In the genomic region with DNA sequence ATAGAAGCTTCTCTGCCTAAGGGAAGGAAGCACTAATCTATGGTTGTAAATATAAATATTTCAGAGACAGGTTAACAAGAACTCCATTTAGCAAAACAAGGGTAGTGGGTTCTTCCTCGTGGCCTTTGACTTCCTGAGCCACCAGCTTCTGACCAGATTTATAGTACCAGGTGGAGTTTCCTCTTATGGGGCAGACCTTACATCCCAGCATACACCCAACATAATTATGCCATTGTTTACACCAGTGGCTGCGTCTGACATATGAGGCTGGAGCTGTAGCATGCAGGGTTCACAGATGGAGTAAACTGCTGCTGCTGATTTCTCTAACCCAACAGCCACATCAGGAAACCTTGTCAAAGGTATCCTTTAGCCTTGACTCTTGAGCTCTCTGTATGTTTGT, we compare ENCODE assay signal across 25 mouse cellular contexts.
A peak's percentile ranks its signal among the peaks of the same experiment; 100 is the strongest.
DNase-seq lines count a peak whose midpoint lies in the region; ATAC-seq and TF ChIP-seq lines count a peak whose summit lies in the region.
"Had no signal": no experiment of that assay in that cellular context is flagged by ENCODE, and none has a peak within 500 bp of the region (broad histone marks: within the 10 kb centered on the region; RNA-seq: fewer than 3 reads in every experiment).

No protein-coding gene starts in this region.

- WGBS in heart, embryonic 10.5 days: 69% methylated on average over 2 of the region's 2 CpGs
- 27% methylated on average over 2 of the region's 2 CpGs for WGBS in kidney, embryonic 15.5 days
- 41% methylated on average over 2 of the region's 2 CpGs for WGBS in kidney, embryonic 14.5 days
- WGBS in kidney, postnatal 0 days: 39% methylated on average over 2 of the region's 2 CpGs
- WGBS in lung, postnatal 0 days: 30% methylated on average over 2 of the region's 2 CpGs

- TF ChIP-seq CTCF in kidney, postnatal 0 days (IDR thresholded peaks at IDR 0.05; ENCODE audit: low read depth): no peak
- no peak for TF ChIP-seq CTCF in lung, postnatal 0 days (IDR thresholded peaks at IDR 0.05)

- no peak overlapping the region for H3K4me3 ChIP-seq in heart, embryonic 10.5 days
- H3K4me3 ChIP-seq in kidney, embryonic 15.5 days (replicated peaks): no peak overlapping the region
- no peak overlapping the region for H3K4me3 ChIP-seq in kidney, embryonic 14.5 days (ENCODE audit: low read length)
- no peak overlapping the region for H3K4me3 ChIP-seq in kidney, postnatal 0 days (replicated peaks; ENCODE audit: low read depth, low read length)
- H3K4me3 ChIP-seq in lung, postnatal 0 days (ENCODE audit: low read depth, low read length): no peak overlapping the region
- H3K4me3 ChIP-seq: embryonic facial prominence, embryonic 10.5 days; embryonic facial prominence, embryonic 12.5 days; forebrain, embryonic 13.5 days had no signal

- ATAC-seq in kidney, embryonic 15.5 days (replicated peaks; ENCODE audit: low FRiP score): no peak
- no peak for ATAC-seq in kidney, embryonic 14.5 days (ENCODE audit: low FRiP score, low TSS enrichment)
- ATAC-seq in kidney, postnatal 0 days (replicated peaks; ENCODE audit: low FRiP score, low read depth): no peak
- ATAC-seq in lung, postnatal 0 days: peak; percentile 73
- ATAC-seq: activated CD4-positive, CD25-positive, alpha-beta regulatory T cell, adult 4 months; CD4-positive, CD25-positive, alpha-beta regulatory T cell, adult 4 months; forebrain, embryonic 13.5 days; Patski had no signal

- no peaks in the 10 kb centered on the region for H3K9me3 ChIP-seq in heart, embryonic 10.5 days
- H3K9me3 ChIP-seq in kidney, embryonic 15.5 days (replicated peaks): no peaks in the 10 kb centered on the region
- H3K9me3 ChIP-seq in kidney, embryonic 14.5 days (ENCODE audit: control insufficient read depth, low read length): no peaks in the 10 kb centered on the region
- H3K9me3 ChIP-seq in kidney, postnatal 0 days (replicated peaks; ENCODE audit: low read length): no peaks in the 10 kb centered on the region
- H3K9me3 ChIP-seq in lung, postnatal 0 days (ENCODE audit: low read length): no peaks in the 10 kb centered on the region
- H3K9me3 ChIP-seq: embryonic facial prominence, embryonic 10.5 days; embryonic facial prominence, embryonic 12.5 days; forebrain, embryonic 13.5 days; G1E had no signal

- no peak overlapping the region for H3K4me2 ChIP-seq in kidney, embryonic 15.5 days
- no peak overlapping the region for H3K4me2 ChIP-seq in kidney, embryonic 14.5 days (replicated peaks; ENCODE audit: low read depth, low read length)
- no peak overlapping the region for H3K4me2 ChIP-seq in kidney, postnatal 0 days (ENCODE audit: low read length)
- no peak overlapping the region for H3K4me2 ChIP-seq in lung, postnatal 0 days (replicated peaks; ENCODE audit: low read depth, low read length)
- H3K4me2 ChIP-seq: embryonic facial prominence, embryonic 12.5 days; forebrain, embryonic 13.5 days had no signal

- no peak for DNase-seq in heart, embryonic 10.5 days (ENCODE audit: low spot score)
- no peak for DNase-seq in heart, adult 18-20 months
- peak; percentile 28 for DNase-seq in kidney, postnatal 0 days (ENCODE audit: low spot score)
- DNase-seq in kidney, adult 9 months: no peak
- DNase-seq in lung, postnatal 0 days (ENCODE audit: low spot score): peak; percentile 16
- no peak for DNase-seq in lung, adult 18-20 months
- DNase-seq: adrenal gland, adult 8-10 months; adrenal gland, postnatal 14 days; adrenal gland, postnatal 36 days; B cell, adult 2 months; cerebellum, adult 11-12 months; cerebellum, adult 2 months; cerebellum, adult 9-10 months; cerebellum, postnatal 10 days; cerebellum, postnatal 25 days had no signal

- H3K36me3 ChIP-seq in heart, embryonic 10.5 days: no peaks in the 10 kb centered on the region
- no peaks in the 10 kb centered on the region for H3K36me3 ChIP-seq in kidney, embryonic 15.5 days
- no peaks in the 10 kb centered on the region for H3K36me3 ChIP-seq in kidney, embryonic 14.5 days (ENCODE audit: control insufficient read depth, insufficient read depth, low read length)
- H3K36me3 ChIP-seq in kidney, postnatal 0 days (ENCODE audit: insufficient read depth, low read length): no peaks in the 10 kb centered on the region
- no peaks in the 10 kb centered on the region for H3K36me3 ChIP-seq in lung, postnatal 0 days (ENCODE audit: insufficient read depth, low read length)
- H3K36me3 ChIP-seq: embryonic facial prominence, embryonic 10.5 days; embryonic facial prominence, embryonic 12.5 days; G1E had no signal

- H3K27ac ChIP-seq in heart, embryonic 10.5 days: 0 out of 2 replicates have a peak overlapping the region, but pooled peaks have one; percentile 10
- peak overlapping the region; percentile 7; the same call in 1 of the 2 replicates for H3K27ac ChIP-seq in kidney, embryonic 15.5 days
- no peak overlapping the region for H3K27ac ChIP-seq in kidney, embryonic 14.5 days (ENCODE audit: low read depth, low read length)
- H3K27ac ChIP-seq in kidney, postnatal 0 days: no peak overlapping the region
- H3K27ac ChIP-seq in lung, postnatal 0 days (ENCODE audit: low read length): peak overlapping the region; percentile 21; the same call in 1 of the 2 replicates
- H3K27ac ChIP-seq: embryonic facial prominence, embryonic 10.5 days; embryonic facial prominence, embryonic 12.5 days; forebrain, embryonic 13.5 days had no signal

- TF ChIP-seq EP300 in lung, postnatal 0 days (IDR thresholded peaks at IDR 0.05): peak; percentile 46; the same call in 1 of the 2 replicates

- peaks cover 9% of the 10 kb centered on the region for H3K4me1 ChIP-seq in heart, embryonic 10.5 days
- H3K4me1 ChIP-seq in kidney, embryonic 15.5 days: peaks cover 14% of the 10 kb centered on the region
- H3K4me1 ChIP-seq in kidney, embryonic 14.5 days (ENCODE audit: control insufficient read depth, insufficient read depth, low read length): no peaks in the 10 kb centered on the region
- no peaks in the 10 kb centered on the region; the same call in 1 of the 2 replicates for H3K4me1 ChIP-seq in kidney, postnatal 0 days (replicated peaks; ENCODE audit: insufficient read depth, low read length)
- no peaks in the 10 kb centered on the region for H3K4me1 ChIP-seq in lung, postnatal 0 days (ENCODE audit: insufficient read depth, low read depth, low read length)
- H3K4me1 ChIP-seq: embryonic facial prominence, embryonic 10.5 days; embryonic facial prominence, embryonic 12.5 days; forebrain, embryonic 13.5 days had no signal

- no peaks in the 10 kb centered on the region for H3K27me3 ChIP-seq in heart, embryonic 10.5 days (ENCODE audit: insufficient read depth, poor library complexity, severe bottlenecking)
- no peaks in the 10 kb centered on the region for H3K27me3 ChIP-seq in kidney, embryonic 15.5 days
- no peaks in the 10 kb centered on the region for H3K27me3 ChIP-seq in kidney, embryonic 14.5 days (ENCODE audit: control insufficient read depth, insufficient read depth, low read length)
- H3K27me3 ChIP-seq in kidney, postnatal 0 days (ENCODE audit: insufficient read depth, low read length): no peaks in the 10 kb centered on the region
- no peaks in the 10 kb centered on the region for H3K27me3 ChIP-seq in lung, postnatal 0 days (replicated peaks; ENCODE audit: insufficient read depth, low read length)
- H3K27me3 ChIP-seq: CH12.LX; embryonic facial prominence, embryonic 12.5 days; forebrain, embryonic 13.5 days; Patski had no signal

- no peak overlapping the region for H3K9ac ChIP-seq in kidney, embryonic 15.5 days
- H3K9ac ChIP-seq in kidney, embryonic 14.5 days (ENCODE audit: low read depth, low read length): no peak overlapping the region
- H3K9ac ChIP-seq in kidney, postnatal 0 days (ENCODE audit: low read depth, low read length): no peak overlapping the region
- H3K9ac ChIP-seq in lung, postnatal 0 days (replicated peaks; ENCODE audit: low read depth): no peak overlapping the region
- H3K9ac ChIP-seq: embryonic facial prominence, embryonic 12.5 days; forebrain, embryonic 13.5 days had no signal

Comparison
In these comparisons a context has a peak if more than half of its experiments do, and no peak if none do; other contexts are left out.
1. DNase-seq: peak in kidney, postnatal 0 days (single experiment) and lung, postnatal 0 days (single experiment); none in heart, embryonic 10.5 days (single experiment), heart, adult 18-20 months (0 of 2), kidney, adult 9 months (single experiment) and lung, adult 18-20 months (0 of 2).
2. H3K27ac ChIP-seq: peak in heart, embryonic 10.5 days (single experiment), kidney, embryonic 15.5 days (single experiment) and lung, postnatal 0 days (single experiment); none in kidney, embryonic 14.5 days (single experiment) and kidney, postnatal 0 days (single experiment).